Comparison of ENCODE assay signal across 10 mouse cellular contexts in genomic region chr8:11616294-11616693, GRCm38 (mm10). TPM values are rescaled to one million over a fixed set of nuclear protein-coding genes. Genes with fewer than 3 reads are reported as not detected.
DNase-seq lines count a peak whose midpoint lies in the region; ATAC-seq and TF ChIP-seq lines count a peak whose summit lies in the region.
"Had no signal": no experiment of that assay in that cellular context is flagged by ENCODE, and none has a peak within 500 bp of the region (broad histone marks: within the 10 kb centered on the region; RNA-seq: fewer than 3 reads in every experiment).

No protein-coding gene starts in this region.

- peaks cover 5% of the 10 kb centered on the region for H3K36me3 ChIP-seq in kidney, adult 2 months (ENCODE audit: control insufficient read depth, insufficient read depth, low read length)
- peaks cover 96% of the 10 kb centered on the region for H3K36me3 ChIP-seq in kidney, embryonic 15.5 days
- peaks cover 96% of the 10 kb centered on the region for H3K36me3 ChIP-seq in G1E (replicated peaks)
- H3K36me3 ChIP-seq in midbrain, embryonic 14.5 days (ENCODE audit: control insufficient read depth, insufficient read depth, low read length): peaks cover 91% of the 10 kb centered on the region
- H3K36me3 ChIP-seq in thymus, adult 2 months (ENCODE audit: control insufficient read depth, insufficient read depth, low read length): peaks cover 80% of the 10 kb centered on the region

- no peaks in the 10 kb centered on the region for H3K9me3 ChIP-seq in kidney, embryonic 15.5 days (replicated peaks)
- H3K9me3 ChIP-seq in G1E (replicated peaks): no peaks in the 10 kb centered on the region; the same call in 1 of the 2 replicates
- H3K9me3 ChIP-seq in midbrain, embryonic 14.5 days (ENCODE audit: control insufficient read depth, low read length): no peaks in the 10 kb centered on the region
- H3K9me3 ChIP-seq: embryonic facial prominence, embryonic 15.5 days; limb, embryonic 15.5 days had no signal

- H3K27ac ChIP-seq in kidney, adult 2 months (ENCODE audit: insufficient read depth, low read depth, low read length): no peak overlapping the region
- H3K27ac ChIP-seq in kidney, embryonic 15.5 days: no peak overlapping the region
- H3K27ac ChIP-seq in midbrain, embryonic 14.5 days (replicated peaks; ENCODE audit: low read depth, low read length): no peak overlapping the region
- H3K27ac ChIP-seq in thymus, adult 2 months (ENCODE audit: control insufficient read depth, insufficient read depth, low read length): no peak overlapping the region
- H3K27ac ChIP-seq: embryonic facial prominence, embryonic 15.5 days; limb, embryonic 15.5 days had no signal

- no peak for ATAC-seq in kidney, embryonic 15.5 days (replicated peaks; ENCODE audit: low FRiP score)
- ATAC-seq in G1E (ENCODE audit: extremely low read depth, insufficient number of reproducible peaks, low FRiP score, poor library complexity, severe bottlenecking): no peak; the same call in 1 of the 2 replicates
- no peak for ATAC-seq in midbrain, embryonic 14.5 days (ENCODE audit: low FRiP score, low TSS enrichment)

- H3K27me3 ChIP-seq in kidney, adult 2 months (replicated peaks; ENCODE audit: control insufficient read depth, insufficient read depth, low read length): no peaks in the 10 kb centered on the region
- H3K27me3 ChIP-seq in kidney, embryonic 15.5 days: no peaks in the 10 kb centered on the region
- no peaks in the 10 kb centered on the region for H3K27me3 ChIP-seq in G1E (ENCODE audit: insufficient read depth, low read length)
- no peaks in the 10 kb centered on the region for H3K27me3 ChIP-seq in midbrain, embryonic 14.5 days (ENCODE audit: control insufficient read depth, insufficient read depth, low read length)
- no peaks in the 10 kb centered on the region for H3K27me3 ChIP-seq in thymus, adult 2 months (ENCODE audit: control insufficient read depth, insufficient read depth, low read length)
- H3K27me3 ChIP-seq: embryonic facial prominence, embryonic 15.5 days; limb, embryonic 15.5 days had no signal

- 8% methylated on average over 1 of the region's 1 CpGs for WGBS in kidney, adult 2 months
- WGBS in kidney, embryonic 15.5 days: 5% methylated on average over 1 of the region's 1 CpGs
- WGBS in midbrain, embryonic 14.5 days: 3% methylated on average over 1 of the region's 1 CpGs
- WGBS in thymus, adult 2 months: 8% methylated on average over 1 of the region's 1 CpGs

- no peak overlapping the region for H3K4me2 ChIP-seq in kidney, embryonic 15.5 days
- H3K4me2 ChIP-seq in midbrain, embryonic 14.5 days (ENCODE audit: low read length): no peak overlapping the region
- H3K4me2 ChIP-seq: embryonic facial prominence, embryonic 15.5 days; limb, embryonic 15.5 days had no signal

- no peak for TF ChIP-seq POLR2A in kidney, adult 2 months (IDR thresholded peaks at IDR 0.05; ENCODE audit: low read depth, low read length)
- no peak for TF ChIP-seq POLR2A in thymus, adult 2 months (IDR thresholded peaks at IDR 0.05; ENCODE audit: control insufficient read depth, extremely low read depth, insufficient read depth, low read length, poor library complexity)

- H3K4me1 ChIP-seq in kidney, adult 2 months (ENCODE audit: control insufficient read depth, insufficient read depth, low read length): no peaks in the 10 kb centered on the region
- H3K4me1 ChIP-seq in kidney, embryonic 15.5 days: no peaks in the 10 kb centered on the region
- no peaks in the 10 kb centered on the region for H3K4me1 ChIP-seq in G1E (ENCODE audit: insufficient read depth, low read depth, low read length)
- H3K4me1 ChIP-seq in midbrain, embryonic 14.5 days (ENCODE audit: control insufficient read depth, insufficient read depth, low read length): no peaks in the 10 kb centered on the region
- no peaks in the 10 kb centered on the region for H3K4me1 ChIP-seq in thymus, adult 2 months (replicated peaks; ENCODE audit: control insufficient read depth, insufficient read depth, low read length)
- H3K4me1 ChIP-seq: embryonic facial prominence, embryonic 15.5 days; limb, embryonic 15.5 days had no signal

- peak; percentile 78 for TF ChIP-seq CTCF in kidney, adult 2 months (conservative IDR thresholded peaks at IDR 0.05; ENCODE audit: insufficient read depth, insufficient read length, low read depth, low read length)
- peak; percentile 36; the same call in 1 of the 2 replicates for TF ChIP-seq CTCF in G1E (IDR thresholded peaks at IDR 0.05; ENCODE audit: low read depth, low read length)
- TF ChIP-seq CTCF in thymus, adult 2 months (IDR thresholded peaks at IDR 0.05; ENCODE audit: borderline replicate concordance, control insufficient read depth, extremely low read depth, insufficient read depth, low read length, poor library complexity): peak; percentile 41; the same call in 1 of the 2 replicates

- DNase-seq in kidney, adult 2 months: peak; percentile 36
- DNase-seq in G1E (ENCODE audit: low spot score): peak; percentile 30
- peak; percentile 55 to 64 for DNase-seq in cerebellum, adult 18-20 months
- DNase-seq in gastrocnemius, postnatal 10 days: peak; percentile 57
- DNase-seq in layer of hippocampus, postnatal 25 days (ENCODE audit: extremely low spot score in 1 of 2, low spot score in 1 of 2): peak; percentile 32 to 70
- peak; percentile 69 for DNase-seq in midbrain, embryonic 14.5 days
- peak; percentile 70 for DNase-seq in thymus, adult 2 months

- H3K9ac ChIP-seq in kidney, embryonic 15.5 days: no peak overlapping the region
- H3K9ac ChIP-seq in midbrain, embryonic 14.5 days (replicated peaks; ENCODE audit: low read length): no peak overlapping the region
- H3K9ac ChIP-seq: embryonic facial prominence, embryonic 15.5 days; limb, embryonic 15.5 days had no signal

- H3K4me3 ChIP-seq in kidney, adult 2 months (ENCODE audit: insufficient read depth, low read depth, low read length): no peak overlapping the region
- no peak overlapping the region for H3K4me3 ChIP-seq in kidney, embryonic 15.5 days (replicated peaks)
- H3K4me3 ChIP-seq in G1E (ENCODE audit: low read depth, low read length): no peak overlapping the region
- no peak overlapping the region for H3K4me3 ChIP-seq in midbrain, embryonic 14.5 days (replicated peaks; ENCODE audit: low read depth, low read length)
- no peak overlapping the region for H3K4me3 ChIP-seq in thymus, adult 2 months (ENCODE audit: control insufficient read depth, insufficient read depth, low read length)
- H3K4me3 ChIP-seq: embryonic facial prominence, embryonic 15.5 days; limb, embryonic 15.5 days had no signal

RNA-seq across cellular contexts. Expression of gene Ankrd10, which starts 19.3 kb away (rescaled TPM):
- 36.9 and 45.3 TPM in 2 replicates for polyA plus RNA-seq in kidney, adult 2 months (2012; rRNA removed)
- 98.7 and 99.4 TPM in 2 replicates for polyA plus RNA-seq in kidney, embryonic 15.5 days (2015; fragmentation: Nextera tagmentation; extraction: Ambion mirVana)
- 71.8 TPM in 2 replicates for total RNA-seq in G1E (2014; fragmentation: Nextera tagmentation)
- total RNA-seq in G1E (2017): 72.0 and 80.6 TPM in 2 replicates
- polyA plus RNA-seq in G1E (2012): 53.4 and 69.1 TPM in 2 replicates
- 10 to 100 TPM; 43.6 to 52.5 TPM for total RNA-seq in gastrocnemius, postnatal 10 days (2021)
- total RNA-seq in layer of hippocampus, postnatal 25 days (2021): 10 to 100 TPM; 55.3 to 67.2 TPM
- 94.4 and 99.8 TPM in 2 replicates for polyA plus RNA-seq in midbrain, embryonic 14.5 days (2014; fragmentation: Nextera tagmentation; extraction: Ambion mirVana)
- polyA plus RNA-seq in thymus, adult 2 months (2012; rRNA removed): 211 and 214 TPM in 2 replicates
